Mouse (Mus musculus): ENCODE measurements at regions not wholly inside any gene's neighbourhood (a gene's known extent, or its start where the extent isn't known, plus 50 kb on each side); places are given as distances from the start of the nearest gene placed in this dataset.

DNA sequence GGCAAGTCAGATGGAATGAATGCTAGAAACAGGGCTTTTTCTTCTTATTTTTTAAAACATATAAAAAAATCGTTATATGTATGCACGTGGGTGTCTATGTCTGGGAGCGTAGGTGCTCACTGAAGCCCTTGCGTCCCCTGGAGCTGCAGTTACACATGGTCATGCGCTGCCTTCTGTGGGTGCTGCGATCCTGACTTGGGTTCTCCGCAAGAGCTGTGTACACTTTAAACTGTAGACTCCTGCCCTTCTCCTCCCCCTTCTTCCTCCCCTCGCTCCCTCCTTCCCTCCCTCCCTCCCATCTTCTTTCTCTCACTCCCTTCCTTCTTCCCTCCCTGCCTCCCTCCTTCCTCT is 56.0 kb upstream of the Ahctf1 start:
- no peak overlapping the region for H3K4me3 ChIP-seq (ENCODE audit: insufficient read depth, low read depth, low read length)
- no peak overlapping the region for H3K27ac ChIP-seq (replicated peaks; ENCODE audit: low read depth, low read length)
- H3K4me1 ChIP-seq (ENCODE audit: control insufficient read depth, insufficient read depth, insufficient read length, low read length): peaks cover 24% of the 10 kb centered on the region

DNA sequence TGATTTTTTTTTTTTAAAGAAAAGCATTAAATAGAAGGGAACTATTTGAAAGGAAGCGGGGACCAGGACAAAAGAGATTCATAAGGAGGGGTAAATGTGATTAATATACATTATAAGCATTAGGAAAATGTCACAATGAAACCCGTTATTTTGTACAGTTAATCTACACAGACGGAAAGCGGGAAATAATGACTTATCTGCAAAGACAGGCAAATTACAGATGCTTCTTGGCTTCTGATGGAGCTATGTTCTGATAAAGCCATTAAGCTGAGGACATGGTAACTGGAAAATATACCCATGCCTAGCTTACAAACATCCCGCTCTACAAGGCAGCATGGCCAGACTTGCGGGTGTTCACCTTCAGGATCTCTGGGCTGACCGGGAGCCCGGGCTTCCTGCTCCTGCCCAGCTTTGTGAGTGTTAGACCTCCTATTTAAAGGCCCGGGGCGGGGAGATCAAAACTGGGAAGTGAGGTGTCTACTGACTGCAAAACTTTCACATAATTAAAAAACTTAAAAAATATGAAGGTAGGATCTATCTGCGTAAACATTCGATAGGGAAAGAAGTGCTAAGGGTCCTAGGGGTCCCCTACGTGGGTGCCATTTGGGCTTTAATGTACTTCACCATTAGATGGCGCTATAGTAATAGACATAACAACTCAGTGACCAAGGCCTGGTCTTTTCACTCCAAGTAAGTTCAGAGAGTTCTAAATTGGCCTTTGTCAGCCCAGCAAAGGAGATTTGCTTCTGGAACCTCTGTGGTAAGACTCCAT is 55.5 kb upstream of the Ahctf1 start:
- Histone ChIP-seq H3K4me3 (ENCODE audit: insufficient read depth, low read depth, low read length) (no peak overlapping the region), H3K4me1 (ENCODE audit: control insufficient read depth, insufficient read depth, insufficient read length, low read length) (peaks cover 24% of the 10 kb centered on the region), H3K27ac (replicated peaks; ENCODE audit: low read depth, low read length) (no peak overlapping the region)

DNA sequence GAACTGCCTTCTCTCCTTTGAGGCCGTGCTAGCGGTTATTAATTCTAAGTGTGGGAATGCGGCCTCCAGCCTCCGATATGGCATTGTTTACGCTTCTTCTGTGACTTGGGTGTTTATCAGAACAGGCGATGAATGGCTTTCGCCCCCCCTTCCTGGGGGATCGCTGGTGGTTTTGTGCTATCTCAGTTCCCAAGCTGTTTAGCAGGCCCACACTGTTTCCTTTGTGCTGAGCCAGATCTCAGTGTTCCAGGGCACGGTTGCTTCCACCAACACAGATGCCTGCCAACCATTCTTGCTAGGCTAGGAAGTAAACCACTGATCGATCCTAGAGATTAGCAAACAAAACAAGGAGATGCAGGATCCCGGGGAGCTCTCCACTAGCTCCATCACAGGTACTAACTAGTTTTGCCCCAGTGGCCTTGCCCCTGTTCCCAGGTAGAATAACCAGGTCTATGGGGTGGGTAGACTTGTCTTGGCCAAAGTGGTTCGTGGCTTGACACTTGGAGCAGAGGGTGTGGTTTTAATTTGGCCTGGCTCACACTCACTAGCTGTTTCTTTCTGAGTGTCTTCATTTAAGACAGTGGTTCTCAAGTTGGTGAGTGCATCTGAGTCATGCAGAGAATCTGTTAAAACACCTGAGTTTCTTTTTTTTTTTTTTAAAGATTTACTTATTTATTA is 50.9 kb upstream of the Ahctf1 start:
- H3K4me3 ChIP-seq (ENCODE audit: insufficient read depth, low read depth, low read length): no peak overlapping the region
- peaks cover 6% of the 10 kb centered on the region; the same call in 1 of the 2 replicates for H3K4me1 ChIP-seq (ENCODE audit: control insufficient read depth, insufficient read depth, insufficient read length, low read length)
- H3K27ac ChIP-seq (replicated peaks; ENCODE audit: low read depth, low read length): peak overlapping the region; percentile 73
